Mouse (Mus musculus): ENCODE data around the gene Ninl.

Ninl gene

DNA sequence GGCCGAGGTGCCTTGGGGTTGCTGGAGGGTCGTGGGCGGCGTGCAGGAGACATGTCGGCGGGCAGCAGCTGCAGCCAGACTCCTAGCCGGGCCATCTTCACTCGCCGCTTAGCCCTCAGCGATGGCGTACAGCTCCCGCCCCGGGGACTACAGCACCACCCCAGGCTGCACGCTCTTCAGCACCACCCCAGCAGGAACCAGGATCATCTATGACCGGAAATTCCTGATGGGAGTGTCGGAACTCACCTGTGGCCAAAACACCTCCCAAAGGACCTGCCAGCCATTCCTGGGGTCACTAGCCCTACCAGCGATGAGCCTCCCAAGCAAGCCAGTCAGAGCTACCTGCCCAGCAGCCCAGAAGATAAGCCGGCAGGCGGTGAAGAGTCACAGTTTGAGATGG is 105.7 kb downstream of the Ninl start:
- no peak for TF ChIP-seq GATA4 (IDR thresholded peaks at IDR 0.05; ENCODE audit: insufficient replicate concordance, low read length)

DNA sequence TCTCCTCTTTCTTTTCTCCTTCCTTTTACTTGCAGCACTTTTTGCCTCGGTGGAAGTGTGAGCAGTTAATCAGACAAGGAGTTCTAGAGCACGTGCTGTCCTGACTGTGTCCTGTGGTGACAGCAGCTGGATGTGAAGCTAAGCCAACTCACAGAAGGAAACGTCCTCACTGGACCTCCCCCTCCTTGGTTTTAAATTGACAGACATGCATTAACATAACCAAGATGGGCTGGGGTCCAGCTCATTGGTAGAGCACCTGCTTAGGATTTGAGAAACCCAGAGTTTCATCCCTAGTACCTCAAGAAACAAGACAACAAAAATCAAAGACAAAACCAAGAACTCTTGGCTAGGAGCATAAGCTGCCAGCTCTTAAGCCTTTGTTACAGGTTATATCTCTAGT is 108.4 kb downstream of the Ninl start:
- TF ChIP-seq GATA4 (IDR thresholded peaks at IDR 0.05; ENCODE audit: insufficient replicate concordance, low read length): no peak

DNA sequence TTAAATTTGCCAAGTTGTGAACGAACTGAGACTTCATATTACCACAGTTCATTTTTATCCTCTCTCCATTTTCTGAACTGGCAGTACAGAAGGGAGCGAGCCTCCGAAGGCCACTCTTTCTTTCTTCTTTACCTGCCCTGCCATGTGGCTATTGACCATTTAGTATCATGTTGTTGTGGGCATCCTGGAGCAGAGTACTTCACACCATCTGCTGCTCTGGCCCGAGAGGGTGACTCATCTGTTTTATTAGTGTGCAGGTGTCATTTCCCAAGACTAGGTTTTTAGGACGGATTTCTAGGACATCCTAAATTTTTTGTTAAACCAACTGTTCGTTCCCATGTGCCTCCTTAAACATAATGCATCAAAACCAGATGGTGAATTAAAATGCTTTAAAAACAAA is 110.0 kb downstream of the Ninl start:
- TF ChIP-seq GATA4 (IDR thresholded peaks at IDR 0.05; ENCODE audit: insufficient replicate concordance, low read length): no peak

DNA sequence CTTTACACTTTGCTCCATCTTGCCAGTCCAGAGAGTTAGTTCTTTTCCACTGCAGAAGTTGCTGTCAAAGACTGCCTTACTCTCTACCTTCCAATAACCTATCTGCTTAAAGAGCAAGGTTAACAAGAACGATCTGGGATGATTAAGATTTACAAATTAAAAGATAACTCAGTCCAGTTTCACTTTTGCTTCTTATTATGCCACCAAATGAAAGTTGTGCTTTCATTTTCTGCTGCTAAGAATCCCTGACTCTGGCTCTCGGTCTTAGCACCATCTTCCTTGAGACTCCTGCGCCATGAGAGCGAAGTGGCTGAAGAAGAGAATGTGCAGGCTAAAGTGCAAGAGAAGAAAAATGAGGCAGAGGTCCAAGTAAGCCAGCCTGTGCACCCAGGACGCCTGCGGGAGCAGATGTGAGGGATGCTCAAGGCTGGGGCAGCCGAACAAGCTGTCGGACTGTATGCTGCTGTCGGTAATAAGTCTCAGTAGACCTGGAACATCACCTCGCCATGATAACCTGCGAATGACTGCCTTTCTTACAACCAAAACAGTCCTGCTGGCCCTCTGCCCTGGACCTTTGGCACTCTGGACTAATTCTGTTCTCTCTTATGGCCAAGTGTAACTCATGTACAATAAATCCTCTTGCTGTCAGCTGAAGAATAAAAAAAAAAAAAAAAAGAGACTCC is 112.0 kb downstream of the Ninl start:
- no peak for TF ChIP-seq GATA4 (IDR thresholded peaks at IDR 0.05; ENCODE audit: insufficient replicate concordance, low read length)

DNA sequence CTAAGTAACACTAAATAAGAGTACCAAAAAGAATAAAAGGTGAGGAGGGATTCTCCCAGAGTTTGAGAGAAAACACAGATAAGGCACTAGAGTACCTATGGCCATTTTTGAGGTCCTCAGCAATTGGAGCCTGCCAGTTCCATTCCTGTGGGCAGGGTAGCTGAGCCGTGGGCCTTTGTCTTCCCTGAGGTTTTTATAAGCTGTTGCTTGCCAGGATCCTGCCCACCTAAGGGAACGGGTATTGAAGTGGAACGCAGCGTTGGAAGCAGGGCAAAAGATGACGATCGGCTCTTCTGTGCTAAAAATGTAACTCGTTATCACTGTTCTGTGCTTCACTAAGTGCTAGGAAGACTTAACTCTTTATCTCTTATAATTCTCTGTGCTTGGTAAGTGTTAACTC is 115.7 kb downstream of the Ninl start:
- TF ChIP-seq GATA4 (IDR thresholded peaks at IDR 0.05; ENCODE audit: insufficient replicate concordance, low read length): no peak

DNA sequence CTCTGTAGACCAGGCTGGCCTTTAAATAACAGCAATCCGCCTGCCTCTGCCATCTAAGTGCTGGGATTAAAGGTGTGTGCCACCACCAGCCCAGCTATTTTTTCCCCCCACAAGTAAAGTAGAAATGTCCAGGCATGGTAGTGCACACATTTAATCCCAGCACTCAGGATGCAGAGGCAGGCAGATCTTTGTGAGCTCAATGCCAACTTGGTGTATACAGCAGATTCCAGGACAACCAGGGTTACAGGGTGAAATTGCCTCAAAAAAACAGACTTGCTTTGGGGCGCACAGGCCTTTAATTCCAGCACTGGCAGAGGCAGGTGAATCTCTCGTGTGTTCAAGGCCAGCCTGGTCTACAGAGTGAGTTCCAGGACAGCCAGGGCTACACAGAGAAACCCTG is 116.2 kb downstream of the Ninl start:
- TF ChIP-seq GATA4 (IDR thresholded peaks at IDR 0.05; ENCODE audit: insufficient replicate concordance, low read length): no peak

DNA sequence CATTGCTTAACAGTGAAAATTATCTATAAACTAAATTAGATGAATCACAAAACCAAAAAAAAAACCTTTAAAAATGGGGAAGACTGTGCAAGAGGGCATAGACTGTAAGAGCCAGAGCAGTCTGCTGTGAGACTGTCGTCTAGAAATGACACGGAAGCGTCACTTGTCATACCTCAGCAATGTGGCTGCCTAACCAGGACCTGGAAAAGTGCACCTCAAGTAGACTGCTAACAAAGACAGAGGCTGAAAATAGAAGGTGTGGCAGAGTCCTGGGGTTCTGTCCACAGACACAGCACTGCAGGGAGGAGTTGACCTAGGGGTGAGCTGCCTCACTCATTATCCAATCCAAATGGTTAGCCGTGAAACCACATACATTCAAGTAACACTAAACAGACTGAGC is 117.0 kb downstream of the Ninl start:
- no peak for TF ChIP-seq GATA4 (IDR thresholded peaks at IDR 0.05; ENCODE audit: insufficient replicate concordance, low read length)

DNA sequence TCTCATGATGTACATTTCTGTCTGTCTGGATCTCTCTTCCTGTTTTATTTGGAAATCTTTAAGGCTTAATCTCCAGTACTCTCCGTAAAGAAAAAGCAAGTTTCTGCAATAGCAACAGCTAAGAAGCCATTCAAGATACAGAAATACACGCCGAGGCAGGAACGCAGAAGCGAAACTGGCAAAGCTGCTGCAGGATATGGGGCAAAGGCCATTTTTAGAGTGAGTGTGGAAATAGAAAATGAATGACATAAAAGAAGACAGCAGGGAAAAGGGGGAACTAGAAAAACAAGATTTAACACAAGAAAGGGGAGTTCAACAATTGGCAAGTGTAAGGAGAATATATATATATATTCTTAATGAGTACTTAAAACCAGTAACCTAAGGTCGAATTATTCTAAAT is 117.5 kb downstream of the Ninl start:
- TF ChIP-seq GATA4 (IDR thresholded peaks at IDR 0.05; ENCODE audit: insufficient replicate concordance, low read length): no peak

DNA sequence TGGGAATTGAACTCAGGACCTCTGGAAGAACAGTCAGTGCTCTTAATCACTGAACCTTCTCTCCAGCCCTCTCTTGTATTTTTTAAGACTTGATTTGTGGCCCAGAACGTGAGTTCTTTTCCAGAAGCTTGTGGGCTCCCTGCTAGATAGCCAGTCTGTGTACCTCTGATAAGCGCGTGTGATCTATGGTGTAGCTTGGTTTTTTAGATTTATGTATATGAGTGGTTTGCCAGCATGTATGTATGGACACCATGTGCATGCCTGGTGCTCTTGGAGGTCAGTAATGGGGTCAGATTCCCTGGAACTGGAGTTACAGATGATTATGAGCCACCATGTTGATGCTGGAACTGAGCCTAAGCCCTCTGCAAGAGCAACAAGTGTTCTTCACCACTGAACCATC is 118.6 kb downstream of the Ninl start:
- no peak for TF ChIP-seq GATA4 (IDR thresholded peaks at IDR 0.05; ENCODE audit: insufficient replicate concordance, low read length)

DNA sequence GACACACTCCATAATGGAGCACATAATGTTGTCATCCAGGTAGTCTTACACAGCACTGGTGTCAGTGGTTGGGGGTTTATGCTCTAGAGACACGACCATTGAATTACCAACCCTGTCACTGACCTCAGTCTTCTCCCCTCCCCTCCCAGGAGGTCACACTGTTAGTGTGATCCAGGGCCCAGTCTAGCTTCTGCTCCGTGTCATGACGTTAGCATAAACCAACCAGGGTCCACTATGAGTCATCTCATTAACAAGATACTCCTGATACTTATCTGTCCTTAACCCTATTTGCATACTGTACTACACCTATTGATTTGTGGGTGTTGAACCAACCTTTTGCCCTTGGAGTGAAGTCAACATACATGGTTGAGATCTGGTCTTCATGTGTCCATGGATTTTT is 120.5 kb downstream of the Ninl start:
- no peak for TF ChIP-seq GATA4 (IDR thresholded peaks at IDR 0.05; ENCODE audit: insufficient replicate concordance, low read length)

DNA sequence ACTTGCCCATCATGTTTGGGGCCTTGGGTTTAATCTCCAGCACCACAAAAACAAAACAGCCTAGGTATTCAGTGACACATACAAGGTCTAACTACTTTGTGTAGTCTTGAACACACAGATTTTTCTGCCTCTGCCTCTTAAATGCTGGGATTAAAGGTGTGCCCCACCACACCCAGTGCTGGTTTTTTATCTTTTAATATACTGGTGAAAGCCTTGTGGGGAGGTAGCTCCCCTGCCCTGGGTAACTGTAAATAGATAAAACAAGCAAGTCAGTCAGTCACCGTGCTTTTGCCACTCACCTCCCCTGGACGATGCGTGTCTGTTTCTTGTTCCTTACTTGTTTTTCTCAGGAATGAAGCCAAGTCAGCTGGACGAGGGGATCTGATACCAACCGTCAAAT is 123.4 kb downstream of the Ninl start:
- TF ChIP-seq GATA4 (IDR thresholded peaks at IDR 0.05; ENCODE audit: insufficient replicate concordance, low read length): no peak

DNA sequence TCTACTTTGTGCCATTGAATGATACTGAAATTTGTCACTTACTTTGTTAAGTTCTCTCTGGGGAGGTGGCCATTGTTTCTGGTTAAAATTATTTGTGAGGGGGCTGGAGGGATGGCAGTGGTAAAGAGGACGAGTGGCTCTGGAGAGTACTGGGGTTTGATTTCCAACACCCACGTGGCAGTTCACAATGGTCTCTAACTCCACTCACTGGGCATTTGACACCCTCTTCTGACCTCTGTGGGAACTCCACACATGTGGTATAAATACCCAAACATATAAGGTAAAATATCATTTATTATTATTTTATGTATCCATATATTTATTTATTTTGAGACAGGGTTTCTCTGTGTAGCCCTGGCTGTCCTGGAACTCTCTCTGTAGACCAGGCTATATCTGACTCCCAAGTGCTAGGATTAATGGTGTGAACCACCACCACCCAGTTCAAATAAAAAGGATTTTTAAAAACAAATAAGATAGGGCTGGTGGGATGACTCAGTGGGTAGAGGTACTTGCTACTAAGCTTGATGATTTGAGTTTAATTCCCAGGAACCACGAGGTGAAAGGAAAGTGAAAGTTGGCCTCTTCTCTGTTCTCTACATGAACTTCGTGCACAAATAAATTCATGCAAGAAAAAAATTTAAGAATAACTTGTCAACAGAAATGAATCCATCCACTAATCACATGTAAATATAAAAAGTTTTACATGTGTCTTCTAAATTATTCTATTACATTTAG is 124.2 kb downstream of the Ninl start:
- no peak for TF ChIP-seq GATA4 (IDR thresholded peaks at IDR 0.05; ENCODE audit: insufficient replicate concordance, low read length)

DNA sequence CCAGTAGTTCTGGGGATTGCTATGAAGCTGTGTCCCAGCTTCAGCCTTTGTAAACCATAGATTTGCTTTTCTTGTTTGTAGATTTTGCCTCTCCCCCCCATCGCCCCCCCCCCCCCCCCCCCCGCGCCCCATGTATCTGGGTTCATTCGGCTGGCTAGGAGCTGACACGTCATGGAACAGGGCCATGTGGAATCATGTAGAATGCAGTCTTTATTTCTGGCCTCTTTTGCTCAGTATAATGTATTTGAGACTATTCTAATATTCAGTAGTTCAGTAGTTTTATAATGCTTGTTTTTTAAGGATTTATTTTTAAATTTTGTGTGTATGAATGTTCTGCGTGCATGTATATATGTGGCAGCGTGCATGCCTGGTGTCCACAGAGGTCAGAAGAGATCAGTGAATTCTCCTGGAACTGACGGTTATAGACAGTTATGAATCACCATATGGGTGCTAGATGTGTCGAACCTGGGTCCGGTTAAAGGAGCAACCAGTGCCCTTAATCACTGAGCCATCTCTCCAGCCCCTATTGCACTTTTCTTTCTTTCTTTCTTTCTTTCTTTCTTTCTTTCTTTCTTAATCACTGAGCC is 128.8 kb downstream of the Ninl start:
- TF ChIP-seq GATA4 (IDR thresholded peaks at IDR 0.05; ENCODE audit: insufficient replicate concordance, low read length): no peak

DNA sequence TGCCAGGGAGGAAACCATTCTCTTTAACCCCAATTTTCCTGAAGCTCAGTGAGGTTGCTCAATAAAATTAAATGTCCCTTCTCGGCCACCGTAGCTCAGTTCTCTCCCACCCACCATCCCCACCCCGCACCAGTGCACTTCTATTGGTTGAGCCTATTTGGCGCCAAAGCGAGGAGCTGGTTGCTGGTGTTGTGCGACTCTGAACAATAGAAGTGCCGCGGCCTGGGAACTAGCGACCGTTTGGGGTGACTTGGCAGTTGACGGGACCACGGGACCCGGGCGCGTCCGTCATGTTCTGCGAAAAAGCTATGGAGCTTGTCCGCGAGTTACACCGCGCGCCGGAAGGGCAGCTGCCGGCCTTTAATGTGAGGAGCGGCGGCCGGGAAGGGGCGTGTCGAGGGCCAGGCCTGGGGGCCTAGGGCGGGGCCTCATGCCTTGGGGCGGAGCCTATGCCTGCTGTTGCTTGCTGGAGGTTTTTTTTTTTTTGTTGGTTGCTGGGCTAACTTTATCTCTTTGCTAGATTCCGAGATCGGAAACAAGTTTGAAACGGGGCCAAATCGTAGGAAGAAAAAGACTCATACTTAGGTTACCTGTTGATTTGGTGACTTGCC is 129.6 kb downstream of the Ninl start:
- peak; percentile 32; the same call in 1 of the 2 replicates for TF ChIP-seq GATA4 (IDR thresholded peaks at IDR 0.05; ENCODE audit: insufficient replicate concordance, low read length)

DNA sequence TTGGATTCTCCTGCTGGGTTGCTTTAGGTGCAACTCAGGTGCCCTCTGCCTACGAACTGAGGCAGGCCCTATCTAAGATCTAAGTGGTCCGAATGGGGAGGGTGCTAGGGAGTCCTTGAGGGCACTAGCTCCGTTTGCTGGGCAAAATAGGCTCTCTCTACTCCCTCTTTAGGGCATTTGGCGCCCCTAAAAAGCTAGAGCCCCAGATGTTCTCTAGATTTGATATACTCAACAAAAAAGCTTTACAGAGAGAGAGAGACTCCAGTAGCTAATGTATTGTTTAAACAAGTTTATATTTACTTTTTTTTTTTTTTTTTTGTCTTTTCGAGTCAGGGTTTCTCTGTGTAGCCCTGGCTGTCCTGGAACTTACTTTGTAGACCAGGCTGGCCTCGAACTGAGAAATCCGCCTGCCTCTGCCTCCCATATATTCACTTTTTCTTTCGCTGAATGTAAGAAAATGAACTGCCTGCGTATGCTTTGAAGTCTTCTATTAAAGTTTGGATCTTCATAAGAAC is 134.2 kb downstream of the Ninl start, which contains the start of gene Gins1:
TSS of gene Gins1 (plus strand) at position 465 of the 515 bp plus-strand sequence.
- TF ChIP-seq GATA4 (IDR thresholded peaks at IDR 0.05; ENCODE audit: insufficient replicate concordance, low read length): no peak

Measured in liver, adult (tissue).